25 mouse cellular contexts compared by ENCODE assay signal in the genomic region with DNA sequence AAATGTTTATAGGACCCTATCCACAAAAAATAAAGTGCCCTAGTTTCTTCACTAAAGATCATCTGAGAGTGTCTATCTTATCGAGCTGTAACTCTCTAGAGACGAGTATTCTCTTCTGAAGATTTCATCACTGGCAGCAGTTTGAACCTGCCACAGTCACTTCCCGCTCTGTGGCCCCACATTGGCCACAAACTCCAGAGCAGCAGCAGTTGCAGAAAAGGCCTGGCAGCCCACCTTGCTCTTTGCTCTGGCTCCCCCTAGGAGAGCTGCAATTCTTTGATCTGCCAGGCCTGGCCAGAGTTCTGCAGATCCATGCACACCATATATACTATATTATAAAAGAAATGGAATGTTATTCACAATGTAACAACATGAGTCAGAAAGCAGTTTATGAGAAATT.
DNase-seq lines count a peak whose midpoint lies in the region; ATAC-seq and TF ChIP-seq lines count a peak whose summit lies in the region.
"Had no signal": no experiment of that assay in that cellular context is flagged by ENCODE, and none has a peak within 500 bp of the region (broad histone marks: within the 10 kb centered on the region; RNA-seq: fewer than 3 reads in every experiment).

No protein-coding gene starts in this region.

- no peak for ATAC-seq in liver, embryonic 14.5 days (ENCODE audit: insufficient read depth)
- no peak for ATAC-seq in liver, embryonic 12.5 days
- peak; percentile 100 for ATAC-seq in granulocyte monocyte progenitor cell, adult 5-6 weeks (replicated peaks; ENCODE audit: poor library complexity, severe bottlenecking)
- peak; percentile 100 for ATAC-seq in megakaryocyte progenitor cell, adult 5-6 weeks (replicated peaks; ENCODE audit: poor library complexity)
- ATAC-seq: activated CD4-positive, CD25-positive, alpha-beta regulatory T cell, adult 4 months; forebrain, embryonic 15.5 days; hindbrain, embryonic 16.5 days had no signal

- no peaks in the 10 kb centered on the region for H3K36me3 ChIP-seq in liver, embryonic 14.5 days (replicated peaks; ENCODE audit: control insufficient read depth, insufficient read depth, low read depth)
- no peaks in the 10 kb centered on the region for H3K36me3 ChIP-seq in liver, embryonic 12.5 days
- H3K36me3 ChIP-seq: embryonic facial prominence, embryonic 10.5 days; embryonic facial prominence, embryonic 13.5 days; forebrain, embryonic 12.5 days; forebrain, embryonic 15.5 days; hindbrain, embryonic 10.5 days; hindbrain, embryonic 13.5 days had no signal

- H3K4me1 ChIP-seq in liver, embryonic 14.5 days (replicated peaks; ENCODE audit: control insufficient read depth in 2 of 2, insufficient read depth in 2 of 2, low read length in 1 of 2): no peaks in the 10 kb centered on the region
- no peaks in the 10 kb centered on the region for H3K4me1 ChIP-seq in liver, embryonic 12.5 days
- H3K4me1 ChIP-seq: embryonic facial prominence, embryonic 10.5 days; embryonic facial prominence, embryonic 13.5 days; forebrain, embryonic 12.5 days; forebrain, embryonic 15.5 days; hindbrain, embryonic 10.5 days; hindbrain, embryonic 13.5 days had no signal

- no peaks in the 10 kb centered on the region for H3K9me3 ChIP-seq in liver, embryonic 14.5 days (ENCODE audit: control insufficient read depth, low read length)
- no peaks in the 10 kb centered on the region for H3K9me3 ChIP-seq in liver, embryonic 12.5 days (replicated peaks)
- H3K9me3 ChIP-seq: embryonic facial prominence, embryonic 10.5 days; embryonic facial prominence, embryonic 13.5 days; forebrain, embryonic 12.5 days; forebrain, embryonic 15.5 days; hindbrain, embryonic 10.5 days; hindbrain, embryonic 13.5 days had no signal

- TF ChIP-seq EP300 in liver, embryonic 14.5 days (IDR thresholded peaks at IDR 0.05; ENCODE audit: low read depth): no peak

- no peaks in the 10 kb centered on the region for H3K27me3 ChIP-seq in liver, embryonic 14.5 days (ENCODE audit: control insufficient read depth, insufficient read depth, low read length)
- no peaks in the 10 kb centered on the region for H3K27me3 ChIP-seq in liver, embryonic 12.5 days (replicated peaks)
- H3K27me3 ChIP-seq: embryonic facial prominence, embryonic 13.5 days; forebrain, embryonic 12.5 days; forebrain, embryonic 15.5 days; hindbrain, embryonic 13.5 days had no signal

- WGBS in liver, embryonic 14.5 days (ENCODE audit: insufficient replicate concordance): 18% methylated on average over 3 of the region's 3 CpGs
- WGBS in liver, embryonic 12.5 days (ENCODE audit: insufficient replicate concordance): 38% methylated on average over 3 of the region's 3 CpGs

- no peak overlapping the region for H3K4me3 ChIP-seq in liver, embryonic 14.5 days (ENCODE audit: insufficient read depth in 1 of 2, low read depth in 2 of 2, low read length in 2 of 2)
- no peak overlapping the region for H3K4me3 ChIP-seq in liver, embryonic 12.5 days
- H3K4me3 ChIP-seq: embryonic facial prominence, embryonic 10.5 days; embryonic facial prominence, embryonic 13.5 days; erythroblast, embryonic 14.5 days; forebrain, embryonic 12.5 days; forebrain, embryonic 15.5 days; hindbrain, embryonic 10.5 days; hindbrain, embryonic 13.5 days had no signal

- H3K9ac ChIP-seq in liver, embryonic 14.5 days (replicated peaks): no peak overlapping the region
- H3K9ac ChIP-seq in liver, embryonic 12.5 days: no peak overlapping the region
- H3K9ac ChIP-seq: embryonic facial prominence, embryonic 13.5 days; forebrain, embryonic 12.5 days; forebrain, embryonic 15.5 days; hindbrain, embryonic 13.5 days had no signal

- H3K4me2 ChIP-seq in liver, embryonic 14.5 days (ENCODE audit: low read depth): no peak overlapping the region
- no peak overlapping the region for H3K4me2 ChIP-seq in liver, embryonic 12.5 days
- H3K4me2 ChIP-seq: embryonic facial prominence, embryonic 13.5 days; forebrain, embryonic 12.5 days; forebrain, embryonic 15.5 days; heart, embryonic 11.5 days; hindbrain, embryonic 13.5 days had no signal

- no peak for DNase-seq in liver, embryonic 14.5 days (ENCODE audit: low read depth in 3 of 3, low spot score in 3 of 3)
- DNase-seq in adrenal gland, adult 8-10 months: no peak
- no peak for DNase-seq in cerebellum, adult 11-12 months
- DNase-seq: adrenal gland, postnatal 10 days; adrenal gland, postnatal 36 days; cerebellum, adult 2 months; cerebellum, adult 9-11 months; cerebellum, postnatal 25 days; embryo, embryonic 11 days; gastrocnemius, postnatal 10 days; gastrocnemius, postnatal 36 days; heart, adult 11 months had no signal

- no peak overlapping the region for H3K27ac ChIP-seq in liver, embryonic 14.5 days
- H3K27ac ChIP-seq in liver, embryonic 12.5 days: no peak overlapping the region
- H3K27ac ChIP-seq: embryonic facial prominence, embryonic 10.5 days; embryonic facial prominence, embryonic 13.5 days; forebrain, embryonic 12.5 days; forebrain, embryonic 15.5 days; hindbrain, embryonic 10.5 days; hindbrain, embryonic 13.5 days had no signal

- 0 out of 2 replicates have a peak, but pooled peaks have one; percentile 3 for TF ChIP-seq CTCF in liver, embryonic 14.5 days (IDR thresholded peaks at IDR 0.05; ENCODE audit: low read depth)

Comparison
In these comparisons a context has a peak if more than half of its experiments do, and no peak if none do; other contexts are left out.
1. ATAC-seq: peak in granulocyte monocyte progenitor cell, adult 5-6 weeks (single experiment) and megakaryocyte progenitor cell, adult 5-6 weeks (single experiment); none in liver, embryonic 14.5 days (single experiment) and liver, embryonic 12.5 days (single experiment).